Mouse (Mus musculus): ENCODE measurements around the gene Elf4.
A peak's percentile ranks its signal among the peaks of the same experiment; 100 is the strongest.
"Not testable (repeated sequence)": the region's sequence is repeated elsewhere in the genome, so short reads cannot be mapped to it uniquely, and the experiment has no call there.

Elf4 gene

DNA sequence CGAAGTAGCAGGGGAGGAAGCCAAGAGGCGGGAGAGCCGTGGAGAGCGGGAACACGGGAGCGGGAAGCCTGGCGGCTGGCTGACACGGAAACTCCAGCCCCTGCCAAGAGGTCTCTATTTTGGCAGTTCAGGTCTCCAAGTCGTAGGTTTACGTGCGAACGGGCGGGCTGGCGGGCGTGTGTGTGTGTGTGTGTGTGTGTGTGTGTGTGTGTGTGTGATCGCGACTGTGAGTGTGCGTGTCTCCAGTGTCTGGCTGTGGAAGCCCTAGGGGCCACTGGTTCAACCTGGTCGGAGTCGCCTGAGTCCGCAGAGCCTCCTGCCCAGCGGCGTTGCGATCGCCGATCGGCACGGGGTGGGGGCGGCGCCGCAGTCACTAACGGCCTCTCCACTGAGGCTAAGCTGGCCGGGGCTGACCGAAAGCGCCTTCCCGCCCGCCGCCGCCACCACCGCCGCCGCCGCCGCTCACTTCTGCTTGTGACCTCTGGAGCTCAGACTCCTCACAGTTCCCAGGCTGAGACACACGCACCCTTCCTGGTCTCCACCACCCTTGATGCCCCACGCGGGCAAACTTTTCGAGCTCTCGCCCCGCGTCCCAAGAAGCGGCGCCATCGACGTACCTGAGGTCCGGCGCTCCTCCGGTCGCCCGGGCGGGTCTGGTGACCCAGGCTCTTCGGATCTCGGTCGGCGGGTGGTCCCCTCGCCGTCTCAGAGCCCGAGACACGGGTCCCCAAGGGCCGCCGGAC lies 9.8 kb downstream of the Elf4 start:
- no peaks in the 10 kb centered on the region for H3K27me3 ChIP-seq (ENCODE audit: control insufficient read depth, insufficient read depth, low read length, poor library complexity, severe bottlenecking)
- peak; percentile 37 for DNase-seq (ENCODE audit: low read depth, low spot score)
- H3K36me3 ChIP-seq (ENCODE audit: control insufficient read depth, insufficient read depth, low read length, poor library complexity, severe bottlenecking), result no peaks in the 10 kb centered on the region

DNA sequence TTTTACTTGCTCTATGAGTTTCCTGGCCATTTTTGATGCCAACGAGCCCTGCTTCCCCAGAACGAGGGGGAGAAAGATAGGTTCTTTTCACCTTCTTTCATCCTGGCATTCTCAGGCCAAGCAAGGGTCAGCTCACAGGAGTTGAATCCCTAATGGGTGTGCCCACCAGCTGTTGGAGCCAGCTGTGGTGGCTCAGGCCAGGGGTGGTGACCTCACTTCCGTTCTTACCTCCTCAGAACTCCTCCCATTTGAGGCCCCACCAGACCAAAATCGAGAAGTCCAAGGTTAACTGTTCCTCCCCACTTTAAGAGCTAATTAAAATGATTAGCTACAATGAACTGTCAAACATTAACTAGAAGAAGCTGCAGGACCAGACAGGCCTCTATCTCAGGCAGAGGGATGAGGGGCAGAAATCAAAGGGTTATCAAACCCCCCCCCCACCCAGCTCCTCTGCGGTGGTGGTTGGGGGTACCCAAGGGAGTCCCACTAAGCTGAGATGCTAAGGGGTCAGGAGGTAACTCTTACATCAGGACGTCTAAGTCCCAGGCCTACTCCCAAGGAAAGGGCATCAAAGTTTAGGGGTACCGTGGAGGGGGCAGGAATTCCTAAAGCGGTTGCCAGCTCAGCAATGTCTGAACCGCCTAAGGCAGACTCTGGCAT lies 10.6 kb downstream of the Elf4 start:
- no peaks in the 10 kb centered on the region for H3K27me3 ChIP-seq (ENCODE audit: control insufficient read depth, insufficient read depth, low read length, poor library complexity, severe bottlenecking)
- peak; percentile 51 for DNase-seq (ENCODE audit: low read depth, low spot score)
- no peaks in the 10 kb centered on the region for H3K36me3 ChIP-seq (ENCODE audit: control insufficient read depth, insufficient read depth, low read length, poor library complexity, severe bottlenecking)

DNA sequence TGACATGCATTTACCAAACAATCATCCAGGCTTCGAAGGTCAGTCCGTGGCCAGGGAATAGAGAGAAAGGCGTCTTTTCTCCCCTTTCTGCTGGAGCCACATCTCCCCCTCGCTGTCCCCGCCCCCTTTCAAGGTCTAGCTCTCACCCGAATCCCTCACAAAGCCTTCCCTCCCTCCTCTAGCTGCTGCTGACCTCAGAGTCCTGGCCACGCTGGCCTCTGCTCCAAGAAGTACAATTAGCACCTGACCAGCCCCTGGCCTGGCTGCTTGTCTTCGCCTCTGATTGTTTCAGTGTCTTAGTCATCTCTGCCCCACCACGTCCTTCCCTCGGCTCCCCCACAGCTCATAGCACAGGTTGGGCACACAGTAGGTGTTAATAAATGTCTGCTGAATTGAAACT lies 13.3 kb downstream of the Elf4 start:
- DNase-seq (ENCODE audit: low read depth, low spot score), result no peak
- H3K36me3 ChIP-seq (ENCODE audit: control insufficient read depth, insufficient read depth, low read length, poor library complexity, severe bottlenecking), result no peaks in the 10 kb centered on the region

DNA sequence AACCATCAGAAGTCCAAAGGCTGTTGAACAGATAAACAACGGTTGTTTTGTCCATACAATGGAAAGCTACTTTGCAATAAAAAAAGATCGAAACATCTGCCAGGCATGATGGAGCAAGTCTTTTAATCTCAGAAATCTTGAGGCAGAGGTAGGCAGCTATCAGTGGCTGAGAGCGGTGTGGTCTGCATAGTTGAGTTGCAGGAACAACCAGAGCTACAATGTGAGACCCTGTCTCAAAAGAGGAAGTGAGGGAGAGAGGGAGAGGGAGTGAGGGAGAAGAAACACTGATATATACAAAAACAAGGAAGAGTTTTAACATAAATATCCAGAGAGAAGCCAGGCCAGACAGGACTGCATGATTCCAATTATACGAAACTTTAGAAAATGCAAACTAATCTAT lies 18.3 kb downstream of the Elf4 start:
- DNase-seq (ENCODE audit: low read depth, low spot score), result no peak
- no peaks in the 10 kb centered on the region for H3K36me3 ChIP-seq (ENCODE audit: control insufficient read depth, insufficient read depth, low read length, poor library complexity, severe bottlenecking)
- no peaks in the 10 kb centered on the region for H3K27me3 ChIP-seq (ENCODE audit: control insufficient read depth, insufficient read depth, low read length, poor library complexity, severe bottlenecking)

More for the DNA sequence above, 13.3 kb downstream of the Elf4 start:
- no peaks in the 10 kb centered on the region for H3K27me3 ChIP-seq (ENCODE audit: control insufficient read depth, insufficient read depth, low read length, poor library complexity, severe bottlenecking)

DNA sequence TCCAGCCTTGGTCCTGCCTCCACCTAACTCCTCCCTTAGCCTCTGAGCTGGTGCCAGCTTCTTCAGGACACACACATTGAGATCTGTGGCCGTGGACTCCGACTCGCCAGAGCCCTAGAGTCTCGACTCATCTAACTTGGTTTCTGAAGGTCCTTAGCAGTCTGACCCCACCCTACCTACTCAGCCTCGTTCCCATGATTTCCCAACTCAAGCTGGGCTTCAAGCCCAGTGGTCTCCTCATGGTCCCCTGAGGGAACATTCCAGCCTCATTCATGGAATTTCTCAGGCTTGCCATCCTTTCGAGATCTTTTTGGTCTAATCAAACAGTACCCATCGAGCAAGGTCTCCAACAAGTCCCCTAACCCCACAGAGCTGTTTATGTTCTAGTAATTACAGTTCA lies 21.0 kb downstream of the Elf4 start:
- H3K27me3 ChIP-seq (ENCODE audit: control insufficient read depth, insufficient read depth, low read length, poor library complexity, severe bottlenecking), result no peaks in the 10 kb centered on the region
- no peak for DNase-seq (ENCODE audit: low read depth, low spot score)
- no peaks in the 10 kb centered on the region for H3K36me3 ChIP-seq (ENCODE audit: control insufficient read depth, insufficient read depth, low read length, poor library complexity, severe bottlenecking)

DNA sequence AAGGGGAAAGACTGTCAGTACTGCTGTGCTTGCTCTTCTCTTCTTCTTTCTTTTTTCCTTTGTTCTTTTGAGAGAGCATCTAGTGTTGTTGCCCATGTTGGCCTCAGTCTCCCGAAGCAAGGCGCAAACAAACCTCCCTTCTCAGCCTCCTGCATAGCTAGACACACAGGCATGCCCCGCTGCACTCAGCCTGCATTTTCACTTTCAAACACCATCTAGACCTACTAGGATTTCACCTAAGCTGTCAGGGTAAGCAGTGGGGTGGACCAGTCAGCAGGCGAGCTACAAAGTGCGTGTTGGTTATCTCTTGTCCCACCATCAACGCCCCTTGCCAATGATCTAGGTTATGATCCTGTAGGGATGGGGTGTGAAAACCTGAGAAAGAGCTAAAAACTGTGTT lies 21.4 kb downstream of the Elf4 start:
- H3K27me3 ChIP-seq (ENCODE audit: control insufficient read depth, insufficient read depth, low read length, poor library complexity, severe bottlenecking), result no peaks in the 10 kb centered on the region
- H3K36me3 ChIP-seq (ENCODE audit: control insufficient read depth, insufficient read depth, low read length, poor library complexity, severe bottlenecking), result no peaks in the 10 kb centered on the region
- no peak for DNase-seq (ENCODE audit: low read depth, low spot score)

DNA sequence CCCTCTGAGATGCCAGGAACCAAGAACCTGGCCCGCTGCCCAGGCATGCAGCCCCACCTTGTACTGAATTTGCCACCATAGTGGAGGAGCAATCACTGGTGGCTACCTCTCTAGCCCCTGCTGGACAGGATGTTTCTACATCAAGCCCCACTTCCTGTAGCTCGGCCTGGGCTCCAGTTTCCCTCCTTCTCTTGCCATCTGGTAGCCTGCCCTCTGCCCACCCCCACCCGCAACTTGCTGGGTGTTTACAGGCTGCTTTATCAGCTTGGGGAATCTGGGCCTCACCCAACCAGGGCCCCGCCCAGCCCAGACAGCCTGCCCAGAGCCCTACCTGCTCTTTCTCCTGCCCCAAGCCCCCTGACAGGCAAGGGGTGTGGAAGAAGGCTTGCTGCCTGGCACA lies 23.9 kb downstream of the Elf4 start:
- no peaks in the 10 kb centered on the region for H3K36me3 ChIP-seq (ENCODE audit: control insufficient read depth, insufficient read depth, low read length, poor library complexity, severe bottlenecking)
- no peak for DNase-seq (ENCODE audit: low read depth, low spot score)
- no peaks in the 10 kb centered on the region for H3K27me3 ChIP-seq (ENCODE audit: control insufficient read depth, insufficient read depth, low read length, poor library complexity, severe bottlenecking)

DNA sequence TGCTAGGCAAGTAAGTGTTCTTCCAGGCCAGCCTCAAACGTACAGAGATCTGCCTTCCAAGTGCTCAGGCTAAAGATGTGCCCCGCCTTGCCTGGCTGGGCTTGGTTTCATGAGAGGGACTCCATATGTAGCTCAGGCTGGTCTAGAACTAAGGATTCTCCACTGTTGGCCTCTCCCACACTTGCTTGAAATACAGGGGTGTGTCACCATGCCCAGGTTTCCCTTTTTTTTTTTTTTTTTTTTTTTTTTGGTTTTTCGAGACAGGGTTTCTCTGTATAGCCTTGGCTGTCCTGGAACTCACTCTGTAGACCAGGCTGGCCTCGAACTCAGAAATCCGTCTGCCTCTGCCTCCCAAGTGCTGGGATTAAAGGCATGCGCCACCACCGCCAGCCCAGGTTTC lies 26.9 kb downstream of the Elf4 start:
- not testable (repeated sequence) for H3K27me3 ChIP-seq (ENCODE audit: control insufficient read depth, insufficient read depth, low read length, poor library complexity, severe bottlenecking); DNase-seq (ENCODE audit: low read depth, low spot score); H3K36me3 ChIP-seq (ENCODE audit: control insufficient read depth, insufficient read depth, low read length, poor library complexity, severe bottlenecking)

DNA sequence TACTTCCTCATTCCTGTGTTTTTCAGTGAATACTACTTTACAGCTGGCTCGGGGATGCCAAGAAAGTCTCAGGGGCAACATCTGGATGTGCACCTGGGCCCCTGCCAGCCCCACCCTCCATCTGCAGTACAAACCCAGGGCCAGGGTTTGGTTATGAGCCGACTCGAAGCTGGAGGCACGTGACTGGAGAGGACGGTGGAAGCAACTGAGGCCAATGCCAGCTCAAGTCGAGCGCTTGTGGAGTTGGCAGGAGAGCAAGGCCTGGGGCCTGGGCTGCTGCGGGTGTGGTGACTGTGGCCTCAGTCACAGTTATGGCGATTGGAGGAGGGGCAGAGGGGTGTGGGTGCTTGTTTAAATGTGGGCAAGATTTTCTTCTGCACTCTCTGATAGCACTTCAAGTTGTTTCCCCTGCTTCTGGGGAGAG lies 27.4 kb downstream of the Elf4 start:
- DNase-seq (ENCODE audit: low read depth, low spot score), result no peak

DNA sequence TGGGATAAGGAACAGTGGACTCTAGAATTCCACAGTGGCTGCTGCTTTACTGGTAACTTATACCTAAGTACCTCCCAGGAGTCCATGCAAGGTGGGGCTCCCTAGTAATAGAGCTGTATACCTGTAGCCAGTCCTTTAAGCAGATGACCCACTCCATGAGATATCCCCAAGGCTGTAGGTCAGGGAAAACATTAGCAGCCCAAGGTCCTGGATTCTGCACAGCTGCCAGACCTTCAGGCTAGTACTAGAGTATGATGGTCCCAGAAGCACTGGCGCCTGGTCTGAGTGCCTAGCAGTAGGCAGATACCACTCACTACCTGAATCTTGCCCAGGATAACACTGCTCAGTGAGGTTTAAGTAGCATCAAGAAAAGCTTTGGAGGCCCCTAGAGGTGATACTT lies 28.7 kb downstream of the Elf4 start:
- no peaks in the 10 kb centered on the region for H3K36me3 ChIP-seq (ENCODE audit: control insufficient read depth, insufficient read depth, low read length, poor library complexity, severe bottlenecking)
- no peaks in the 10 kb centered on the region for H3K27me3 ChIP-seq (ENCODE audit: control insufficient read depth, insufficient read depth, low read length, poor library complexity, severe bottlenecking)
- DNase-seq (ENCODE audit: low read depth, low spot score), result no peak

More for the DNA sequence above, 27.4 kb downstream of the Elf4 start:
- H3K27me3 ChIP-seq (ENCODE audit: control insufficient read depth, insufficient read depth, low read length, poor library complexity, severe bottlenecking), result no peaks in the 10 kb centered on the region
- no peaks in the 10 kb centered on the region for H3K36me3 ChIP-seq (ENCODE audit: control insufficient read depth, insufficient read depth, low read length, poor library complexity, severe bottlenecking)

DNA sequence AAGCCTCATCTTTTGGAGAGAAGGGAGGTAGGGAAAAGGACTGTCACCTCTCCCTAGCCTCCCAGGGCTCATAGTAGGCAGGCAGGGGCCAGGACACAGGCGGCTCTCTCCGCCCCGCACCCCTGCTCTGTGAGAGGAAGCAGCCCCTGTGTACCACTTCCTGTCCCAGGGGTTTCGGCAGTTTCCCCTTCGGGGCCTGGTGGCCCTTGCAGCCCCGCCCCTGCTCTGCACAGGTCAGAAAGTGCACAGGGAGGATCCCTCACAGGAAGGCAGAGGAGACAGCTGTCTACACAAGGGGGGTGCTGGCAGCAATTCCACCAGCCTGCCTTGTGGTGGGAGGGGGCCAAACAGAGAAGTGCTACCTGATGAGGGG lies 29.4 kb downstream of the Elf4 start:
- peak; percentile 85 for DNase-seq (ENCODE audit: low read depth, low spot score)
- H3K36me3 ChIP-seq (ENCODE audit: control insufficient read depth, insufficient read depth, low read length, poor library complexity, severe bottlenecking), result no peaks in the 10 kb centered on the region
- no peaks in the 10 kb centered on the region for H3K27me3 ChIP-seq (ENCODE audit: control insufficient read depth, insufficient read depth, low read length, poor library complexity, severe bottlenecking)

DNA sequence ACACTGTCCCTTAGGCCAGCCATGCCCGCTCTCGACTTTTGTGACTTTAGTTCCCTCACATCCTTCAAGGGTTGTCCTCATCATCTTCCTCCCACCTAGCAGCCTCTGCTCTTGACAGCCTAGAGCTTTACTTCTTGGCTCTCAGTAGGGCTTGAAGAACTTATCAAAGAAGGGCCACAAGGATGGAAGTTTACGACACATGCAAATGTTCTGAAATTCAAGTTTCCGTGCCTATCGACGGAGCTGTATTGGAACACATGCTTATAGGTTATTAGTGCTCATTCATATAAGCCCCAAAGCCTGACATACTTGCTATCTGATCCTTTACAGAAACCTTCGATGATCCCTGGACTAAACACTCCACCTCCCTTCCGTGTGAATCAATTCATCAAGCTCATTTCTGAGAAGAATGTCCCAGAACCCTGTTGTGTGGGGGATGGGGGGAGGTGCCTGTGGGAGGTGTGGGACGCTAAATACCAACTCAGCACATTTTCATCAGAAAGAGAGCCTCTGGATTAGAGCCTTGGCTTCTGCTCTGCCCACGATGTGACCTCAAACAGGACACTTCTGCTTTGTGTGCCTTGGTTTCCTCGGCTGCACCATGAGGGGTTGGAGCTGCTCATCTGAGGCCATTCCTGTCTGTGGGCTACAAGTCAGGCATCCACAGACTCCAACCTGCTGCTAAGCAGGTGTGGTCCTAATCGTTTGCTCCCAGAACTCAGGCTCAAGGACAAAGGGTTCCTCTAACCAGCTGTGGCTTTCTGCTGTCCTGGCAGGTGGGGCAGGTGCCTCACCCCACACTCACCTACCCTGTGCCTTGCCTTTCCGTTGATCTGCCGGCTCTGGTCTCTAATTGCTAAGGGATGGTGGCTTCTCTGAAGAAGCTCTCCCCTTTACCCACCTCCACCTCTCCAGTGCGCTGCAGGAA lies 30.1 kb downstream of the Elf4 start:
- no peaks in the 10 kb centered on the region for H3K27me3 ChIP-seq (ENCODE audit: control insufficient read depth, insufficient read depth, low read length, poor library complexity, severe bottlenecking)
- H3K36me3 ChIP-seq (ENCODE audit: control insufficient read depth, insufficient read depth, low read length, poor library complexity, severe bottlenecking), result no peaks in the 10 kb centered on the region
- no peak for DNase-seq (ENCODE audit: low read depth, low spot score)

DNA sequence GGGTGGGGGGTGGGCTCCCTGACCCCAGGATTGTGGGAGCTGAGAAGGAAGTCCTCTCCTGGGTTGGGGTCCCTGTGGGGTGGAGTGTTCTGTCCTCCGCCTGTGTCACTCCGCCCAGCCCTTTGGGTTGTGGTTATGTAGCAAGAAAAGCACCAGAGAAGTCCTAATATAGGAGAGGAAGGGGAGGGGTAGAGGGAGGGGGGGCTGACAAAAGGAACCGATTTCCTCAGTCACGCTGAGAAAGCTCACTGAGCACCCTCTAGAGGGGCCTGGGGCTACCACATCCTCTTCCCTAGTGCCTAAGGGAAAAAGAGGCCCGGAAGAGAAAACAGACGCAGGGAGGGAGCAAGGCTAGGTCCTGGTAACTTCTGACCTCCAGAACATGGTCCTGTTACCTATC lies 33.4 kb downstream of the Elf4 start:
- Histone ChIP-seq H3K27me3 (ENCODE audit: control insufficient read depth, insufficient read depth, low read length, poor library complexity, severe bottlenecking) (no peaks in the 10 kb centered on the region), H3K36me3 (ENCODE audit: control insufficient read depth, insufficient read depth, low read length, poor library complexity, severe bottlenecking) (no peaks in the 10 kb centered on the region)
- DNase-seq (ENCODE audit: low read depth, low spot score), result peak; percentile 51

DNA sequence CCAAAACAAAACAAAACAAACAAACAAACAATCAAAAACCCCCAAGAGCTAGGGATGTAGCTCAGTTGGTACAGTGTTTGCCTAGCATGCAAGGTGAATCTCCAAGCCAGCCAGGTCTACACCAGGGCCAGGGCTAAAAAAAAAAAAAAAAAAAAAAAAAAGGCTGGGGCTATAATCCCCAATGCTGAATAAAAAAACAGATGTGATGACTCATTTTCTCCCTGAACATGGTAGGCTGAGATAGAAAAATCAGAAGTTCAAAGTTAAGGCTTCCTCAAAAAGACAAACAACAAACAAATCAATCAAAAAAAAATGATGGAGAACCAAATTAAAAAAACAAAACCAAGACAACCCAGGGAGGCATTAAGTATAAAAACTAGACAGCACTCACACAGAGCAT lies 33.8 kb downstream of the Elf4 start:
- DNase-seq (ENCODE audit: low read depth, low spot score), result no peak
- no peaks in the 10 kb centered on the region for H3K27me3 ChIP-seq (ENCODE audit: control insufficient read depth, insufficient read depth, low read length, poor library complexity, severe bottlenecking)
- no peaks in the 10 kb centered on the region for H3K36me3 ChIP-seq (ENCODE audit: control insufficient read depth, insufficient read depth, low read length, poor library complexity, severe bottlenecking)

DNA sequence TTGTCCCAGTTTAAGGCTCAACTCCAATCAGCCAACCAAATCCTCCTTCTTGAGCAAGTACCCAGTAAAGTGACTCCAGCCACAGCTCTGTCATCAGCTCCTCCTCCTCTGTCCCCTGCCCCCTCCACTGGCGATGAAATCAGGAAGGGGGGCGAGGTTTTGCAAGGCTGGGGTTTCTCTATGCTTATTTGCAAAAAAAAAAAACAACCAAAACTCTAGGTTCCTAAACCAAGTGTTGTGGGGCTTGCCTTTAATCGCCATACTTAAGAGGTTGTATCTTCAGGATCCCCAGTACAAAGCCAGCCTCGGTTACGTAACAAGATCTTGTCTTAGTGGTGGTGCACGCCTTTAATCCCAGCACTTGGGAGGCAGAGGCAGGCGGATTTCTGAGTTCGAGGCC lies 34.3 kb downstream of the Elf4 start:
- Histone ChIP-seq H3K36me3 (ENCODE audit: control insufficient read depth, insufficient read depth, low read length, poor library complexity, severe bottlenecking) (no peaks in the 10 kb centered on the region), H3K27me3 (ENCODE audit: control insufficient read depth, insufficient read depth, low read length, poor library complexity, severe bottlenecking) (no peaks in the 10 kb centered on the region)
- no peak for DNase-seq (ENCODE audit: low read depth, low spot score)
